Mouse (Mus musculus): ENCODE data around the gene Dcaf4.

Dcaf4 gene

GRCm38 (mm10) chr12:83520311-83520890 is at the start of gene Dcaf4:
TSS of gene Dcaf4 (plus strand) at chr12:83520466.
- DNase-seq (ENCODE audit: low read depth, low spot score): peak; percentile 98

DNA sequence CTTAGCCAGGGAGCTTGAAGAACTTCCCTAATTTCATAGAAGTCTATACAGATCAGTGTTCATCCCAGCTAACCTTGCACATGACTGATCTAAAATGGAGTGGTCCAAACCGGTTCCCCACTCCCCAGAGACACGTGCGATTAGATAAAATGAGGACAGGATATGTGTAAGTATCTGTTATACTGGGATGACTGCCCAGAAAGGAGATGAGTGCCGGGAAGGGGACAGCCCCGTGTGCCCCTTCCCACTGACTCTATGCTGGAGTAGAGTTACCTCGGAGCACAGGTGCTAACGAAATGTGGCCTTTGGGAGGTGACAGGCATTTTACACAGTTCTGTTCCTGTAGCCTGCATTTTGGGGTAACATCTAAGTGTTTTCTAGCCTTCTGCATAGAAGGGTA is 48.5 kb upstream of the Dcaf4 start:
- DNase-seq (ENCODE audit: low read depth, low spot score): no peak

GRCm38 (mm10) chr12:83473987-83474600 is 46.2 kb upstream of the Dcaf4 start:
- DNase-seq (ENCODE audit: low read depth, low spot score): no peak

GRCm38 (mm10) chr12:83475419-83475818 is 44.8 kb upstream of the Dcaf4 start:
- no peak for DNase-seq (ENCODE audit: low read depth, low spot score)

DNA sequence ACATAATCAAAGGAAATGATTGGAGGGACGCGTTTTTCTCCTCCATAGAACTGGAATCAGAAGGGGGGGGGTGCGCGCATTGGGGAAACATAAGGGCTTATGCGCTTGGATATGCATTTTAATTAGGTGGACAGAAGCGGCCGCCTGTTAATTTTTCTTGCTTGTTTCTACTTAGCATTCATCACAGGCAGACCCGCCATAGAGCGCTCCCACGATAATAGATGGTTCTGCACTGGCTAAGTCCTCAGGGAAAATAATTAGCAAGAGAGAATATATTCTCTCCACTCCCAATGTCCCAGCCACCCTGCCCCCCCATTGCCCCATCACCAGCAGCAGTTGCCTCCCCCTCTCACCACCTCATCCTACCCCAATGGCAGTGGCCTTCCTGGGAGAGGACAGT is 44.0 kb upstream of the Dcaf4 start:
- no peak for DNase-seq (ENCODE audit: low read depth, low spot score)

GRCm38 (mm10) chr12:83479140-83479539 is 41.1 kb upstream of the Dcaf4 start:
- no peak for DNase-seq (ENCODE audit: low read depth, low spot score)

DNA sequence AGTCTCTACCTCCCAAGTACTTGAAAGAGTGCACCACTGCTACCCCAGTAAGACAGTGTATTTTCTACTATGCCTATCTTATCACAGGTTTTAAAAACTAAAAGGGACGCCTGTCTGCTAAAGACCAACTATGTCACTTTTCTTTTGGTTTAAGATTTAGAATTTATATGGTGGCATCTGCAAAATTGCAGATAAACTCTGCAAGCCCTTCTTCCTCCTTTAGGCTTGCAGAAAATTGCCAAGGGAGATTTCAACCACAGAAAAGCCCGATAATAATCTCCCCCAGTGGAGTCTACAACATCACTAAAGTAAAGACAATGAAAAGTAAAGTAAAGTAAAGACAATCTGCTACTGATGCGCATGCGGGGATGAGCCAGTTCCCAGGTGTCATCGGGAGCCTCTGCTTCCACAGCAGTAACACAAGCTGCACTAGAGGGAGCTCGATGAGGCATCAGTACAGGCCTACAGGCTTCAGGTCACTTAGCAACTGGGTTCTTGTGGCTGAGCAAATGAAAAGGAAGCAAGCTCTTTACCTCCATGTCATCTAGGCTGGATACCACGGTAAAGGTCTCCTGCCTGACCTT is 40.4 kb upstream of the Dcaf4 start:
- peak; percentile 46 for DNase-seq (ENCODE audit: low read depth, low spot score)

DNA sequence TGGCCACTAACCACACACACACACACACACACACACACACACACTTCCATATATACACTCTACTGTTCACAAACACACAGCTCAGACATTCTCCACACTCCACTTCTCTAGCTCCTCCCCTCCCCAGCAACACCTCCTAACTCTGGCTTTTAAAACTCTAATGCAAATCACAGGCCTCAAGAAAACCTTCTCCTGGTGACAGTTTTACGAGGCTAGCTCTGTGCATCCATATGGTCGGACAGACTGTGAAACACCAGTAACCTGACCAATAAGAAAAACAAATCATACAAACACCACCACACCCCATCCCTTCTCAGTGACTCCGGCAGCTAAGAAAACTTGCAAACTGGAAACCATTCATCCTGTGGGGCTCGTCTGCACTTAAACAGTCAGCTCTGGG is 38.8 kb upstream of the Dcaf4 start:
- no peak for DNase-seq (ENCODE audit: low read depth, low spot score)

- no peak for DNase-seq (ENCODE audit: low read depth, low spot score)
Observed at GRCm38 (mm10) chr12:83483653-83484052, 36.6 kb upstream of the Dcaf4 start.

GRCm38 (mm10) chr12:83484855-83485745 is 35.2 kb upstream of the Dcaf4 start:
- DNase-seq (ENCODE audit: low read depth, low spot score): peak; percentile 71

DNA sequence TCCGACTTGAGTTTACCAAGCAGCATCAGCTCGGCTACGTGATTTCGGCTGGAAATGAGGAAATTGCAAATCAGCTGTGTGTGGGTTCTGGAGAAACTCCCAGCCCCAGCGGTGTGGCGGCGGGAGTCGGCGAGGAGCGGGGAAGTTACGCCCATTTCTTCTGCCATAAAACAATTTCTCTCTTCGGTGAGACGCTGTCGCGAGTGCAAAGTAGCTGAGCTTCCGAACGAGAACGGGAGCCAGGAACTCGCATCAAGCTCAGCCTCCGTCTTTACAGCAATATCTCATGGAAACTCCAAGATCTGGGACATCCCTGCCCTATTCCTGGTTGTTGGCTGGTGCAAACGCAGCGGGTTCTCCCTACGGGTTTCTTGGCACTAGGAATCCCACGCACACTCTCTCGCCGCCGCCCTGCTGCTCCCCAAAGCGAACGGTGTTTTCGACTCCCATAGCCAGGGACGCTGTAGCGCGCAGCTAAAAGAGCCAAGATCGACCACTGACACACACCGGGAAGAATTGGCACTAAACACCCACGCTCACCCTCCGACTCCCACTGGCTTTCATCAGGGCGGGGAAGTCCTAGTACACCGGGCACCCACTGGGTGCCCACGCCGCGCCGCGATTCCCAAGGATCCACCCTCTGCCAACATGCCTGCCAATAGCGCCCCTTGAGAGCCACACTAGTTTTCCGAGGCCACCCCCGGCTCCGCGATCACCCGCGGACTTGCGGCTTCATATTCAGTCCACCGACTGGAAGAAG is 34.2 kb upstream of the Dcaf4 start:
- no peak for DNase-seq (ENCODE audit: low read depth, low spot score)

- peak; percentile 50 for DNase-seq (ENCODE audit: low read depth, low spot score)
Observed at GRCm38 (mm10) chr12:83486671-83487461, 33.4 kb upstream of the Dcaf4 start.

DNA sequence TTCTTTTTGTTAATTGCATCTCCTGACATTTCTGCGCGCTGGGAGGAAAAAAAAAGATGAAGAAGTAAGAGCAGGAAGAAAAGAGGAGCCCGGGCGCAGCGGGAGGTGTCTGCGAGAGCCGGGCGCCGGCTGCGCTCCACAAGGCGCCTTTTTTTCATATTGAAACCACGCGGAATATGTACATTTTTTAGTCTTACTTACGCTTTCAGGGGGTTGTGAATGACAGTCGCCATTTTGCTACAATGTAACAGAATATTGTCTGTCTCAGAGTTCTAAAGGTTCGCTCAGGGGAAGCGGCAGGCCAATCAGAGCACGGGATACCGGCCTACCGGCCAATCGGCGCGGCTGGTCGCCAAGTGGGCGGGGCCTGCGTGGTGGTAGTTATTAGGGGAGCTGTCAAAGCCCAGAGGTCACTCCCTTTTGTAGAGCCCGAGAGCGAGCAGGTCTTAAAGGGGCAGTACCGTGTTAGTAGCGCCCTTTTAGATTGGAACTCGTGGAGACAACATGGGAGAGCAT is 32.7 kb upstream of the Dcaf4 start, which contains the start of gene Dpf3:
Gene Dpf3 (minus strand): TSS at position 241 of the 516 bp plus-strand sequence.
- DNase-seq (ENCODE audit: low read depth, low spot score): peak; percentile 95

DNA sequence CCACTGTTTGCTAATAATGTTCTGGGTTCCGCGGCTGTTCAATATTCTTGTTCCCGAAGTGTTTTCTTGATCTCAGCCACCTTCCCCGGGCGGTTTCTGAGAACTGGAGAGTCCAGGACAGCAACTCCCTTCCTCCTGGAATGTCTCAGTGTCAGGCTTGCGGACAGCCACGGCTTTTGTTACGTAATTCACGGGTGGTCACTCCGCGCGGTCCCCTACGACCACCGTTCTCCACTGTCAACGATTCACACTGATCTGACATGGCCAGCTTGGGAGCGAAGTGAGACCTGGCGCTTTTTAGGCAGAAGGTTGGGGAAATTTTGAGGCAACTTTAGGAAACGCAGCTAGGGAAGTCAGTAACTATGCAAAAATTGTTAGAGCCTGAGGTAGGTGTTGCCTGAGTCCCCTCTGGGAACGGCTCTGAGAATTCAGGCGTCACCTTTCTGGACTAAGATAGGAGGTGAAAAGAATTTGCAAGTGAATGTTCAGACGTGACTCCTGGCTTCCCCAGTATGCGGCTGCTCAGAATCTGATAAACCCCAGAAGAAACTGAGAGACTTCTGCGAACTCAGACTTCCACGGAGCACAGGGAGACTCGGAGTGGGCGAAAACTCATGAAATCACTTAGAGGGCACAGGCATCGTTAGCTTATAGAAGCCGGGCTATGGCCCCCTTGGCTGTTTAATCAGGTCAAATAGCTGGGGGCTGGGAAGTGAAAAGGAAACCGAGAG is 31.9 kb upstream of the Dcaf4 start:
- DNase-seq (ENCODE audit: low read depth, low spot score): peak; percentile 55

DNA sequence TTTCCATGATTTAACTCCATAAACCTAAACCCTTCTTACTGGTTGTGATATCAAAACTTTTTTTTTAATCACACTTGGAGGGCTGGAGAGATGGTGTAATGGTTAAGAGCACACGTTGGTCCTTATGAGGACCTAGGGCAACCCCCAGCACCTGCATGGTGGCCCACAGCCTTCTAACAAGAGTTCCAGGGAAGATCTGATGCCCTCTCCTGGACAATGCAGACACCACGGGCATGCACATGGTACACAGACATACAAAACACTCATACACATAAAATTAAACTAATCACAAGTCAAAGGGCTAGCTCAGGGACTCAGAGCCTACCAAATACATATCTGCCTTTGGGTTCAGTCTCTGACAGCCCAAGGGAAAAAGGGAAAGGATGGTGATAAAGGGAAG is 30.5 kb upstream of the Dcaf4 start:
- DNase-seq (ENCODE audit: low read depth, low spot score): peak; percentile 50

DNA sequence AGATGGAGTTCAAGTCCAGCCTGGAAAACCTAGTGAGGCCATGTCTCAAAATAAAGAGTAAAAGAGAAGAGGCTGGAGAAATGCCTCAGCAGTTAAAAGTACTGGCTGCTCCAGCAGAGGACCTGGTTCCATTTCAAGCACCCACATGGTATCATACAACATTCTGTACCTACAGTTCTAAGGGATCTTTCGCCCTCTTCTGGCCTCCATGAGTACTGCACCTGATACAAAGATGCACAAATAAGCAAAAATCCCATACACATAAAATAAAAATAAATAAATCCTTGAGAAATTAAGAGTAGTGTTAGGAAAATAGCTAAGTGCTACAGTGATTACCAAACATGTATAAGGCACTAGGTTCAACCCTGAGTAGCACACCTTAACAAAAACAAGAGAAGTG is 28.7 kb upstream of the Dcaf4 start:
- DNase-seq (ENCODE audit: low read depth, low spot score): peak; percentile 63

GRCm38 (mm10) chr12:83492808-83493207 is 27.5 kb upstream of the Dcaf4 start:
- no peak for DNase-seq (ENCODE audit: low read depth, low spot score)

DNA sequence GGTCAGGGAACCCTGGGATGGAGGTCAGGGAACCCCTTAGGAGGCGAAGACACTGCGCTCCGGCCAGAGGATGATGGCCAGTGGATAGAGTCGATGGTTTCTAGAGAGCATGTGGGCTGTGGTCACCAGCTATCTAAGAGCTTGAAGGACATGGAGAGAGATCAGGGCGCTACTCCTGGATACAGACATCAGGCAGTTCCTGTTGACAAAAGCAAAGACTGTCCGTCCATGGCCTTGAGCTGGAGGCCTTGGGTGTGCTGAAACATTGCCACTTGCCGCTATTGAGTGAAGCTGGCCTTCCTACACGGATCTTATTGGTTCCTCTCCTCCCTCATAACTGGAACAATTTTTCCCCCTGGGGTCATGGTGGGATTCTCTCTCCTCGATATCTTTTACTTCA is 26.1 kb upstream of the Dcaf4 start:
- DNase-seq (ENCODE audit: low read depth, low spot score): no peak

- DNase-seq (ENCODE audit: low read depth, low spot score): no peak
Observed at GRCm38 (mm10) chr12:83495248-83495960, 24.9 kb upstream of the Dcaf4 start.
